Mouse (Mus musculus): ENCODE results near the gene Olfr130. TPM values are rescaled to one million over a fixed set of nuclear protein-coding genes. Genes with fewer than 3 reads are reported as not detected.

Gene Olfr130
- polyA plus RNA-seq (2015; fragmentation: Nextera tagmentation; extraction: Ambion mirVana), result not detected in 2 replicates

GRCm38 (mm10) chr17:38063621-38064020, at the start of gene Olfr130:
Olfr130 (plus strand) TSS chr17:38063921.
- Histone ChIP-seq H3K36me3 (ENCODE audit: insufficient read depth, low read length) (no peaks in the 10 kb centered on the region), H3K27me3 (ENCODE audit: insufficient read depth, low read length) (no peaks in the 10 kb centered on the region), H3K4me1 (ENCODE audit: insufficient read depth, low read length) (no peaks in the 10 kb centered on the region), H3K4me2 (replicated peaks; ENCODE audit: low read depth, low read length) (no peak within 1 kb of the TSS), H3K27ac (ENCODE audit: low read length) (no peak within 1 kb of the TSS), H3K4me3 (ENCODE audit: low read length) (no peak within 1 kb of the TSS), H3K9me3 (ENCODE audit: low read length) (no peaks in the 10 kb centered on the region), H3K9ac (replicated peaks; ENCODE audit: low read length) (no peak within 1 kb of the TSS)
- ATAC-seq (ENCODE audit: low FRiP score, low TSS enrichment), result no peak
- WGBS, result 85% methylated on average over 1 of the region's 1 CpGs

GRCm38 (mm10) chr17:38016341-38016740, 47.4 kb upstream of the Olfr130 start:
- Histone ChIP-seq H3K4me3 (ENCODE audit: low read length) (no peak overlapping the region), H3K4me2 (replicated peaks; ENCODE audit: low read depth, low read length) (no peak overlapping the region), H3K4me1 (ENCODE audit: insufficient read depth, low read length) (no peaks in the 10 kb centered on the region), H3K27me3 (ENCODE audit: insufficient read depth, low read length) (no peaks in the 10 kb centered on the region), H3K36me3 (ENCODE audit: insufficient read depth, low read length) (no peaks in the 10 kb centered on the region), H3K27ac (ENCODE audit: low read length) (no peak overlapping the region), H3K9me3 (ENCODE audit: low read length) (0 out of 2 replicates have a peak, but pooled peaks cover 6% of the 10 kb centered on the region), H3K9ac (replicated peaks; ENCODE audit: low read length) (no peak overlapping the region)
- WGBS, result 70% methylated on average over 2 of the region's 2 CpGs
- no peak for ATAC-seq (ENCODE audit: low FRiP score, low TSS enrichment)

- no peak overlapping the region for H3K4me2 ChIP-seq (replicated peaks; ENCODE audit: low read depth, low read length)
- no peak overlapping the region for H3K27ac ChIP-seq (ENCODE audit: low read length)
- H3K36me3 ChIP-seq (ENCODE audit: insufficient read depth, low read length), result no peaks in the 10 kb centered on the region
- H3K27me3 ChIP-seq (ENCODE audit: insufficient read depth, low read length), result no peaks in the 10 kb centered on the region
- ATAC-seq (ENCODE audit: low FRiP score, low TSS enrichment), result no peak
- H3K9me3 ChIP-seq (ENCODE audit: low read length), result no peaks in the 10 kb centered on the region
- H3K4me3 ChIP-seq (ENCODE audit: low read length), result no peak overlapping the region
- H3K9ac ChIP-seq (replicated peaks; ENCODE audit: low read length), result no peak overlapping the region
- 29% methylated on average over 5 of the region's 5 CpGs for WGBS
- no peaks in the 10 kb centered on the region for H3K4me1 ChIP-seq (ENCODE audit: insufficient read depth, low read length)
Observed at GRCm38 (mm10) chr17:38026297-38026696, 37.4 kb upstream of the Olfr130 start.

- Histone ChIP-seq H3K4me3 (ENCODE audit: low read length) (no peak within 1 kb of the TSS), H3K4me2 (replicated peaks; ENCODE audit: low read depth, low read length) (no peak within 1 kb of the TSS), H3K36me3 (ENCODE audit: insufficient read depth, low read length) (no peaks in the 10 kb centered on the region), H3K4me1 (ENCODE audit: insufficient read depth, low read length) (no peaks in the 10 kb centered on the region), H3K9me3 (ENCODE audit: low read length) (no peaks in the 10 kb centered on the region), H3K9ac (replicated peaks; ENCODE audit: low read length) (no peak within 1 kb of the TSS), H3K27ac (ENCODE audit: low read length) (no peak within 1 kb of the TSS), H3K27me3 (ENCODE audit: insufficient read depth, low read length) (no peaks in the 10 kb centered on the region)
- no peak for ATAC-seq (ENCODE audit: low FRiP score, low TSS enrichment)
- 65% methylated on average over 1 of the region's 1 CpGs for WGBS
Observed at GRCm38 (mm10) chr17:38059979-38060378, 3.7 kb upstream of the Olfr130 start, which contains the start of gene Olfr129. Olfr129 (minus strand) TSS chr17:38060079.

- no peaks in the 10 kb centered on the region for H3K27me3 ChIP-seq (ENCODE audit: insufficient read depth, low read length)
- H3K4me2 ChIP-seq (replicated peaks; ENCODE audit: low read depth, low read length), result no peak overlapping the region
- no peak overlapping the region for H3K4me3 ChIP-seq (ENCODE audit: low read length)
- 0 out of 2 replicates have a peak, but pooled peaks cover 6% of the 10 kb centered on the region for H3K9me3 ChIP-seq (ENCODE audit: low read length)
- no peak overlapping the region for H3K9ac ChIP-seq (replicated peaks; ENCODE audit: low read length)
- H3K4me1 ChIP-seq (ENCODE audit: insufficient read depth, low read length), result no peaks in the 10 kb centered on the region
- H3K36me3 ChIP-seq (ENCODE audit: insufficient read depth, low read length), result no peaks in the 10 kb centered on the region
- H3K27ac ChIP-seq (ENCODE audit: low read length), result no peak overlapping the region
- ATAC-seq (ENCODE audit: low FRiP score, low TSS enrichment), result no peak
- 84% methylated on average over 4 of the region's 4 CpGs for WGBS
Observed at GRCm38 (mm10) chr17:38082364-38082763, 18.6 kb downstream of the Olfr130 start.

- no peaks in the 10 kb centered on the region for H3K9me3 ChIP-seq (ENCODE audit: low read length)
- no peak within 1 kb of the TSS for H3K9ac ChIP-seq (replicated peaks; ENCODE audit: low read length)
- ATAC-seq (ENCODE audit: low FRiP score, low TSS enrichment), result no peak
Observed at GRCm38 (mm10) chr17:38088593-38088992, 24.9 kb downstream of the Olfr130 start, which contains the start of gene Olfr131. Olfr131 (minus strand) TSS chr17:38088693.

More at GRCm38 (mm10) chr17:38088593-38088992, 24.9 kb downstream of the Olfr130 start, which contains the start of gene Olfr131:
- no peaks in the 10 kb centered on the region for H3K27me3 ChIP-seq (ENCODE audit: insufficient read depth, low read length)
- H3K27ac ChIP-seq (ENCODE audit: low read length), result no peak within 1 kb of the TSS
- H3K4me2 ChIP-seq (replicated peaks; ENCODE audit: low read depth, low read length), result no peak within 1 kb of the TSS
- H3K4me1 ChIP-seq (ENCODE audit: insufficient read depth, low read length), result no peaks in the 10 kb centered on the region
- H3K36me3 ChIP-seq (ENCODE audit: insufficient read depth, low read length), result no peaks in the 10 kb centered on the region
- H3K4me3 ChIP-seq (ENCODE audit: low read length), result no peak within 1 kb of the TSS

Other genes with a start within 250 kb of the Olfr130 start
- not detected in 2 replicates for gene Olfr125, start 231.0 kb upstream of the Olfr130 start, polyA plus RNA-seq (2015; fragmentation: Nextera tagmentation; extraction: Ambion mirVana)
- gene Olfr126, start 216.4 kb upstream of the Olfr130 start, polyA plus RNA-seq (2015; fragmentation: Nextera tagmentation; extraction: Ambion mirVana), result not detected in 2 replicates
- gene Olfr127, start 163.5 kb upstream of the Olfr130 start, polyA plus RNA-seq (2015; fragmentation: Nextera tagmentation; extraction: Ambion mirVana), result not detected in 2 replicates
- not detected in 2 replicates for gene Olfr128, start 143.4 kb upstream of the Olfr130 start, polyA plus RNA-seq (2015; fragmentation: Nextera tagmentation; extraction: Ambion mirVana)
- gene Olfr761, start 110.8 kb upstream of the Olfr130 start, polyA plus RNA-seq (2015; fragmentation: Nextera tagmentation; extraction: Ambion mirVana), result not detected in 2 replicates
- gene Olfr129, start 3.8 kb upstream of the Olfr130 start, polyA plus RNA-seq (2015; fragmentation: Nextera tagmentation; extraction: Ambion mirVana), result not detected in 2 replicates
- not detected in 2 replicates for gene Olfr131, start 24.8 kb downstream of the Olfr130 start, polyA plus RNA-seq (2015; fragmentation: Nextera tagmentation; extraction: Ambion mirVana)
- gene Olfr132, start 70.6 kb downstream of the Olfr130 start, polyA plus RNA-seq (2015; fragmentation: Nextera tagmentation; extraction: Ambion mirVana), result not detected in 2 replicates
- not detected in 2 replicates for gene Olfr133, start 81.4 kb downstream of the Olfr130 start, polyA plus RNA-seq (2015; fragmentation: Nextera tagmentation; extraction: Ambion mirVana)
- not detected in 2 replicates for gene Olfr134, start 107.5 kb downstream of the Olfr130 start, polyA plus RNA-seq (2015; fragmentation: Nextera tagmentation; extraction: Ambion mirVana)
- not detected in 2 replicates for gene Olfr135, start 140.4 kb downstream of the Olfr130 start, polyA plus RNA-seq (2015; fragmentation: Nextera tagmentation; extraction: Ambion mirVana)
- gene Olfr138, start 197.1 kb downstream of the Olfr130 start, polyA plus RNA-seq (2015; fragmentation: Nextera tagmentation; extraction: Ambion mirVana), result not detected in 2 replicates
- not detected in 2 replicates for gene Olfr137, start 243.6 kb downstream of the Olfr130 start, polyA plus RNA-seq (2015; fragmentation: Nextera tagmentation; extraction: Ambion mirVana)